Mouse (Mus musculus) limb, embryonic 14.5 days (tissue): Measurements from ENCODE around the gene Sema6c. TPM values are rescaled to one million over a fixed set of nuclear protein-coding genes. Genes with fewer than 3 reads are reported as not detected.

ENCODE experiments used
- ATAC-seq: fragments of 200-750 bp; cut with Nextera tagmentation; 2 replicates; pipeline ENCODE4 v1.8.0; 2017; ENCODE audit warnings: low read depth, moderate number of reproducible peaks, moderate TSS enrichment; ENCODE audit not compliant: low FRiP score
- DNase-seq: peaks from one replicate; pipeline ENCODE4 v3.0.0-alpha.2; 2015; ENCODE audit warnings: low spot score
- H3K27ac ChIP-seq: fragments of 300-500 bp; sonication (generic); replicated peaks from 2 replicates; pipeline ENCODE4 v1.5.1; 2014; ENCODE audit warnings: low read depth, mild to moderate bottlenecking, low read length, moderate library complexity, mixed read lengths
- H3K27me3 ChIP-seq: fragments of 300-500 bp; sonication (generic); 2 replicates; pipeline ENCODE4 v1.6.1; 2014; ENCODE audit warnings: low read length, mixed read lengths; ENCODE audit not compliant: control insufficient read depth, insufficient read depth
- H3K36me3 ChIP-seq: fragments of 300-500 bp; sonication (generic); 2 replicates; pipeline ENCODE4 v1.6.1; 2014; ENCODE audit warnings: mild to moderate bottlenecking, low read length, moderate library complexity, mixed read lengths; ENCODE audit not compliant: control insufficient read depth, insufficient read depth
- H3K4me1 ChIP-seq: fragments of 300-500 bp; sonication (generic); 2 replicates; pipeline ENCODE4 v1.6.1; 2014; ENCODE audit warnings: antibody characterized with exemption, low read length, mixed read lengths; ENCODE audit not compliant: control insufficient read depth, insufficient read depth
- H3K4me2 ChIP-seq: fragments of 300-500 bp; sonication (generic); replicated peaks from 2 replicates; pipeline ENCODE4 v1.6.1; 2014; ENCODE audit warnings: low read depth, mild to moderate bottlenecking, low read length, moderate library complexity; ENCODE audit not compliant: severe bottlenecking
- H3K4me3 ChIP-seq: fragments of 300-500 bp; sonication (generic); replicated peaks from 2 replicates; pipeline ENCODE4 v1.5.1; 2014; ENCODE audit warnings: low read length
- H3K9ac ChIP-seq: fragments of 300-500 bp; sonication (generic); 2 replicates; pipeline ENCODE4 v1.6.1; 2014; ENCODE audit warnings: mild to moderate bottlenecking, low read depth, low read length, moderate library complexity; ENCODE audit not compliant: severe bottlenecking
- H3K9me3 ChIP-seq: fragments of 300-500 bp; sonication (generic); 2 replicates; pipeline ENCODE4 v1.6.1; 2016; ENCODE audit warnings: low read length; ENCODE audit not compliant: control insufficient read depth
- POLR2A ChIP-seq: fragments of 200-500 bp; IDR thresholded peaks from 2 replicates; pipeline ENCODE4 v1.8.0; 2012; ENCODE audit warnings: inconsistent platforms, mild to moderate bottlenecking, moderate library complexity, borderline replicate concordance; ENCODE audit not compliant: insufficient read depth, insufficient read length; ENCODE audit errors: extremely low read depth
- WGBS: fragments of 180-500 bp; shearing (Covaris S2); extraction: QIAGEN DNeasy Blood & Tissue Kit; methylation state at CpG from one replicate; pipeline ENCODE4 v1.1.7; 2014; 5-methylcytosine and 5-hydroxymethylcytosine counted together
- polyA plus RNA-seq, 2 experiments: library from polyadenylated mRNA; depleted of rRNA in 1 of 2; stranded (reverse) in 1 of 2; unstranded in 1 of 2; fragments of >200 nt; fragmentation: Nextera tagmentation in 1 of 2; extraction: Ambion mirVana in 1 of 2; gene quantifications; 2 replicates each; pipeline versions ENCODE4 v1.2.1 to v1.2.3; 2012 to 2014

Gene Sema6c
- polyA plus RNA-seq (2012; rRNA removed) = 56.5 and 79.0 TPM in 2 replicates
- 14.0 and 15.7 TPM in 2 replicates for polyA plus RNA-seq (2014; fragmentation: Nextera tagmentation; extraction: Ambion mirVana)

GRCm38 (mm10) chr3:95159987-95160963 lies at the start of gene Sema6c:
Gene Sema6c, plus strand, starts transcription at chr3:95160457.
- peak; percentile 95 for ATAC-seq
- H3K4me3 ChIP-seq = peak within 1 kb of the TSS; percentile 93
- peak within 1 kb of the TSS; percentile 63; the same call in 1 of the 2 replicates for H3K27ac ChIP-seq
- no peaks in the 10 kb centered on the region for H3K9me3 ChIP-seq
- WGBS = 2% methylated on average over 66 of the region's 66 CpGs
- H3K4me2 ChIP-seq = peak within 1 kb of the TSS; percentile 82
- H3K36me3 ChIP-seq = peaks cover 11% of the 10 kb centered on the region
- H3K27me3 ChIP-seq = no peaks in the 10 kb centered on the region
- peak within 1 kb of the TSS; percentile 74 for H3K9ac ChIP-seq
- DNase-seq = peak; percentile 93
- TF ChIP-seq POLR2A = 0 out of 2 replicates have a peak, but pooled peaks have one; percentile 15
- H3K4me1 ChIP-seq = peaks cover 15% of the 10 kb centered on the region; the same call in 1 of the 2 replicates

- peak within 1 kb of the TSS; percentile 84 for H3K9ac ChIP-seq
- H3K36me3 ChIP-seq = peaks cover 21% of the 10 kb centered on the region
- H3K4me2 ChIP-seq = peak within 1 kb of the TSS; percentile 56
- peak within 1 kb of the TSS; percentile 97 for H3K27ac ChIP-seq
- peaks cover 9% of the 10 kb centered on the region; the same call in 1 of the 2 replicates for H3K4me1 ChIP-seq
- under 1% methylated on average over 54 of the region's 54 CpGs for WGBS
- peak; percentile 91 for DNase-seq
- ATAC-seq = peak; percentile 75
- H3K27me3 ChIP-seq = no peaks in the 10 kb centered on the region
- TF ChIP-seq POLR2A = peak; percentile 91; the same call in 1 of the 2 replicates
- peak within 1 kb of the TSS; percentile 80 for H3K4me3 ChIP-seq
- H3K9me3 ChIP-seq = no peaks in the 10 kb centered on the region
Measured at GRCm38 (mm10) chr3:95110911-95111726, 49.1 kb upstream of the Sema6c start, which contains the start of gene Vps72. Gene Vps72, plus strand, starts transcription at chr3:95111022.

GRCm38 (mm10) chr3:95112760-95113159 lies 47.5 kb upstream of the Sema6c start:
- peaks cover 35% of the 10 kb centered on the region for H3K36me3 ChIP-seq
- H3K27ac ChIP-seq = no peak overlapping the region
- 89% methylated on average over 1 of the region's 1 CpGs for WGBS
- no peaks in the 10 kb centered on the region for H3K9me3 ChIP-seq
- no peak overlapping the region for H3K4me3 ChIP-seq
- ATAC-seq (no peak), DNase-seq (no peak)
- H3K27me3 ChIP-seq = no peaks in the 10 kb centered on the region
- H3K9ac ChIP-seq = no peak overlapping the region
- TF ChIP-seq POLR2A = no peak
- H3K4me2 ChIP-seq = no peak overlapping the region
- H3K4me1 ChIP-seq = peaks cover 9% of the 10 kb centered on the region; the same call in 1 of the 2 replicates

GRCm38 (mm10) chr3:95117751-95118150 lies 42.5 kb upstream of the Sema6c start:
- 76% methylated on average over 2 of the region's 2 CpGs for WGBS

More at GRCm38 (mm10) chr3:95117751-95118150, 42.5 kb upstream of the Sema6c start:
- no peak for TF ChIP-seq POLR2A
- Histone ChIP-seq H3K9ac (no peak overlapping the region), H3K4me2 (no peak overlapping the region), H3K27me3 (no peaks in the 10 kb centered on the region), H3K4me3 (no peak overlapping the region), H3K9me3 (no peaks in the 10 kb centered on the region), H3K27ac (no peak overlapping the region), H3K36me3 (peaks cover 82% of the 10 kb centered on the region), H3K4me1 (no peaks in the 10 kb centered on the region)
- DNase-seq (no peak), ATAC-seq (no peak)
